Mouse (Mus musculus): Measurements from ENCODE around the gene Cfap54. TPM values are rescaled to one million over a fixed set of nuclear protein-coding genes. Genes with fewer than 3 reads are reported as not detected.
A peak's percentile ranks its signal among the peaks of the same experiment; 100 is the strongest.

Gene Cfap54
- polyA plus RNA-seq, 1 experiment: 1.8 TPM

DNA sequence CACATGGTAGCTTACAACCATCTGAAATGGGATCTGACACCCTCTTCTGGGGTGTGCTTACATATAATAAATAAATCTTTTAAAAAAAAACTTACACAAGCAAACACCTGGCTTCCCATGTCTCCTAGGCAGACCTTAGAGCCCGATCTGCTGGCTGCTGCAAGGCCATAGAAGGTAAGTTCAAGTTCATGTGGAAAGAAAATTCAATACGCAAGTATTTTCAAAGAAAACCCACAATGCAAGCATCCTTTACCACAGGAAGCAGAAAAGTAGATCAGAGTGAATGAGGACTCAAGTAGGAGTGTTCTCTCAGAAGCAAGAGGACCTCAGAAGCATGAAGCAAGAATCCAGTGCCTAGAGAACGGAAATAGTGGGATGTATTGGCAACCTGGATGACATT is 39.6 kb downstream of the Cfap54 start:
- WGBS: 41% methylated on average over 3 of the region's 3 CpGs
- no peak for TF ChIP-seq CTCF (IDR thresholded peaks at IDR 0.05; ENCODE audit: control insufficient read depth, insufficient read depth, low read length)
- no peak for TF ChIP-seq POLR2A (IDR thresholded peaks at IDR 0.05; ENCODE audit: borderline replicate concordance, control insufficient read depth, low read depth, low read length)

DNA sequence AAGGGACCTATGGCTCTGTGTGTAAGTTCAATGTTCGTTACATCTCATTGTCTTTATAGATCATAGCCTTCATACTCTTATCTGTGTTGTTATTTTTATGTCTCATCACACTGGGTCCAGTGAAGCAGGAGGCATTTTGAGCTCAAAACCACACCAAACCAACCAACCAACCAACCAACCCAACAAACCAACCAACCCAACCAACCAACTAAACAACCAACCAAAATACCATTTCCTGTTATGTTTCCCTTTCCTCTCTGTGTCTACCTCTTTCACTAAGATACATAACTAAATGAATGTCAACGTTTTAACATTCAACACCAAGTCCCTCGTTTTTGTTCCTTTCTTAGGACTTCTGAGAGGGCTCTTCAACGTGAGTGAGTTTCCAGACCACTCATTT is 40.0 kb downstream of the Cfap54 start:
- TF ChIP-seq CTCF (IDR thresholded peaks at IDR 0.05; ENCODE audit: control insufficient read depth, insufficient read depth, low read length) (no peak), POLR2A (IDR thresholded peaks at IDR 0.05; ENCODE audit: borderline replicate concordance, control insufficient read depth, low read depth, low read length) (no peak)
- Histone ChIP-seq H3K27ac (ENCODE audit: control insufficient read depth, insufficient read depth, low read depth, low read length, poor library complexity) (no peak overlapping the region), H3K4me1 (ENCODE audit: control insufficient read depth, insufficient read depth, low read length) (no peaks in the 10 kb centered on the region), H3K4me3 (replicated peaks; ENCODE audit: control insufficient read depth, low read depth, low read length) (no peak overlapping the region)
- WGBS: 41% methylated on average over 4 of the region's 4 CpGs

More for the DNA sequence above, 39.6 kb downstream of the Cfap54 start:
- H3K4me1 ChIP-seq (ENCODE audit: control insufficient read depth, insufficient read depth, low read length): no peaks in the 10 kb centered on the region
- H3K4me3 ChIP-seq (replicated peaks; ENCODE audit: control insufficient read depth, low read depth, low read length): no peak overlapping the region
- H3K27ac ChIP-seq (ENCODE audit: control insufficient read depth, insufficient read depth, low read depth, low read length, poor library complexity): no peak overlapping the region

DNA sequence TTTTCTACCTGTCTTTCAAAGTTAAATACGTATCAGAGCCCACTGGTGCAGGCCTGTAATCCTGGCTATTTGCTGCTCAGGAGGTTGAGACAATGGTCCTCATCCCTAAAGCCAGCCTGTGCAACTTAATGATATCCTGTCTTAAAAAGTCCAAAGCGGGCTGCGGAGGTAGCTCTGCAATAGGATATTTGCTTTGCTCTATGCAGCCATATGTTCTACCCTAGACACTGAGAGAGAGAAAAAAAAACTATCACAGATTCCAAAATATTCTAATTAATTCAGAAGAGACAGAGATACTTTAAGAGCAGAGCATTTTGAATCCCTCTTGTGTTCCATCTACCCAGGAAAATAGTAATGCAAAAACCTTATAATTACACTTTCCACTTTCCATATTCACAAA is 44.9 kb downstream of the Cfap54 start:
- 79% methylated on average over 3 of the region's 3 CpGs for WGBS

DNA sequence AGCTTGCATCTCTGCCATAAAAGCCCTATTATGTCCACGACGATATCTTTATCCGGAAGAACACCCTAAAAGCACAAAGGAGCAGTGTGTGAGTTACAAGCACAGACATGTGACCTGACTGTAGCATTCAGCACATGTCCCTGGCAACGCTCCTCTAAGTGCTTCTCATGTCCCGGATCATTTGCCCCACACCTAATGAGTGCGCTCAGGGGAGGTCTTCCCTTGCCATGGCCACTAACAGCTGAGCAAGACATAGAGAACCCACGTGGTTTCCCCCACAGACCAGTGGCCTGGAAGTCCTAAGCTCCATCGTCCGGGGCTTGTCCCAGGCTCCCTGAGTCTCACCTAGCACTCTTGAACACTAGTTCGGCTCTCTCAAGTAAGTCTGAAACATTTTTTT is 45.9 kb downstream of the Cfap54 start:
- no peak for TF ChIP-seq POLR2A (IDR thresholded peaks at IDR 0.05; ENCODE audit: borderline replicate concordance, control insufficient read depth, low read depth, low read length)
- TF ChIP-seq CTCF (IDR thresholded peaks at IDR 0.05; ENCODE audit: control insufficient read depth, insufficient read depth, low read length): no peak
- Histone ChIP-seq H3K4me1 (ENCODE audit: control insufficient read depth, insufficient read depth, low read length) (no peaks in the 10 kb centered on the region), H3K27ac (ENCODE audit: control insufficient read depth, insufficient read depth, low read depth, low read length, poor library complexity) (no peak overlapping the region), H3K4me3 (replicated peaks; ENCODE audit: control insufficient read depth, low read depth, low read length) (no peak overlapping the region)
- WGBS: 73% methylated on average over 10 of the region's 10 CpGs

More for the DNA sequence above, 44.9 kb downstream of the Cfap54 start:
- Histone ChIP-seq H3K4me3 (replicated peaks; ENCODE audit: control insufficient read depth, low read depth, low read length) (no peak overlapping the region), H3K27ac (ENCODE audit: control insufficient read depth, insufficient read depth, low read depth, low read length, poor library complexity) (no peak overlapping the region), H3K4me1 (ENCODE audit: control insufficient read depth, insufficient read depth, low read length) (no peaks in the 10 kb centered on the region)
- TF ChIP-seq POLR2A (IDR thresholded peaks at IDR 0.05; ENCODE audit: borderline replicate concordance, control insufficient read depth, low read depth, low read length): no peak

DNA sequence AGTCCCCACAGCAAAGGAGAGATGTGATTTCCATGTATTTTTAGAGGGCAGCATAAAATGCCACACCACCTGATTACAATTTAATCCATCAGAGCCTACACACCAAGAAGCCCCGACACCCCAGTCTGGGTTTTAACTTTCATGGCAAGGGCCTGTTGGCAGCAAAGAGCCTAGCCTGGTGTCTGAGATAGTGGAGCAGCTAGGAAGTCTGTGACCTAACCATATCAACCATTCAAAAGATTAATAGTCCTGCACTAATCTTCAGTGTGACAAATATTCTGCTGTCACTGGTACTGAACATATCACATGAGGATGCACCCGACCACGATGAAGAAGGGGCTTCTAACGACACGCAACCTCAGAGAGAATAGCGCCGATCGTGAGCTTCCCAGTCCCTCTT is 58.1 kb downstream of the Cfap54 start:
- Histone ChIP-seq H3K4me1 (ENCODE audit: control insufficient read depth, insufficient read depth, low read length) (no peaks in the 10 kb centered on the region), H3K4me3 (replicated peaks; ENCODE audit: control insufficient read depth, low read depth, low read length) (no peak overlapping the region), H3K27ac (ENCODE audit: control insufficient read depth, insufficient read depth, low read depth, low read length, poor library complexity) (no peak overlapping the region)
- TF ChIP-seq POLR2A (IDR thresholded peaks at IDR 0.05; ENCODE audit: borderline replicate concordance, control insufficient read depth, low read depth, low read length) (no peak), CTCF (IDR thresholded peaks at IDR 0.05; ENCODE audit: control insufficient read depth, insufficient read depth, low read length) (no peak)
- WGBS: 48% methylated on average over 8 of the region's 8 CpGs

DNA sequence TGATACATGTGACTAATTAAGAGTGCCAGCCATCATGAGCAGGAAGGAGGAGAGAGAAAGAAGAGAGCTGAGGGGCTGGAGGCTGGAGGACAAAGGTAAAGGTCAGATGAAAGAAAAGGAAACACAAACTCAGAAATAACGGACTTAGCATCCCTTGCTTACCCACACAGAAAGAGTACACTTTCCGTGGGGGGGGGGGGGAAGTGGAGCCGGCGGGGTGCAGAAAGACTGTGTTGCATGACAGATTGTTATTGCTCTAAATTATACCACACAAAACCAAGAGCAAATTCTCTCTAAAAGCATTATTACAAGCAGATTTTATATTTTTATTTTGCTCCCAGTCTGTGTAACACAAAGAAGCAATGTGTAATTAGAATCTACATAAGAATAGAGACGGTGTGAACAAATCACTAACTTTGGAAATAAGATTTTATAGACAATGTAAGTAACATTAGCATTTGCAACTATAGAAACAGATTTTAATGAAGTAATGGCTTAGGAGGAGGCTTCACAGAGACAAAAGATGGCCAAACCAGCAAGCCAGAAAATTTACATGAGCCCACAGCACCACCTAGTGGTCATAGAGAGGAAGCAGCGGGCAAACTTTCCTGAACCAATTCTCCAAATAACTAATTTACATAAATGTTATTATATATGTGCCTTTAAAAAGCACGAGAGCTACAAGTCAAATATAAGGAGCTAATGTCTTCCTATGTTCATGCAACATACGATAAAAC is 67.2 kb downstream of the Cfap54 start:
- Histone ChIP-seq H3K4me1 (ENCODE audit: control insufficient read depth, insufficient read depth, low read length) (no peaks in the 10 kb centered on the region), H3K27ac (ENCODE audit: control insufficient read depth, insufficient read depth, low read depth, low read length, poor library complexity) (no peak overlapping the region), H3K4me3 (replicated peaks; ENCODE audit: control insufficient read depth, low read depth, low read length) (no peak overlapping the region)
- TF ChIP-seq POLR2A (IDR thresholded peaks at IDR 0.05; ENCODE audit: borderline replicate concordance, control insufficient read depth, low read depth, low read length) (no peak), CTCF (IDR thresholded peaks at IDR 0.05; ENCODE audit: control insufficient read depth, insufficient read depth, low read length) (peak; percentile 43)
- WGBS: 56% methylated on average over 8 of the region's 8 CpGs

DNA sequence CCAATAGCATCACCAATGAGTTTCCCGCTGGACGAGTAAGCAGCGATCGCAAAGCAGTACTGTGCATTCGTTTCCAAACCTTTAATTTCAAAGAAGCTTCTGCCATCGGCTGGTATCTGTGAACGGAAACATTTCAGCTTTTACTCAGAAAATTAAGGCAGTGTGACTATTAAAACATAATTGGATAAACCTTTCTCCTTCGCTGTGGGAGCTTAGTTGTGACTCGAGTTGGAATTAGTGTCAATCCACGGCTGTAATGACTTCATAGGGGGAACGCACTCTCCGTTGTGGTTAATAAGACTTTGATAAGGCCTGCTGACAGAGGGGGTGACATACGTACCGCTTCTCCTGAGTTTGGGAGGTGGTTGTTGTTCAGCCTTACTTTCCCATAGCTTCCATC is 70.3 kb downstream of the Cfap54 start:
- Histone ChIP-seq H3K27ac (ENCODE audit: control insufficient read depth, insufficient read depth, low read depth, low read length, poor library complexity) (no peak overlapping the region), H3K4me1 (ENCODE audit: control insufficient read depth, insufficient read depth, low read length) (no peaks in the 10 kb centered on the region), H3K4me3 (replicated peaks; ENCODE audit: control insufficient read depth, low read depth, low read length) (no peak overlapping the region)
- 86% methylated on average over 14 of the region's 14 CpGs for WGBS
- TF ChIP-seq CTCF (IDR thresholded peaks at IDR 0.05; ENCODE audit: control insufficient read depth, insufficient read depth, low read length) (no peak), POLR2A (IDR thresholded peaks at IDR 0.05; ENCODE audit: borderline replicate concordance, control insufficient read depth, low read depth, low read length) (no peak)

DNA sequence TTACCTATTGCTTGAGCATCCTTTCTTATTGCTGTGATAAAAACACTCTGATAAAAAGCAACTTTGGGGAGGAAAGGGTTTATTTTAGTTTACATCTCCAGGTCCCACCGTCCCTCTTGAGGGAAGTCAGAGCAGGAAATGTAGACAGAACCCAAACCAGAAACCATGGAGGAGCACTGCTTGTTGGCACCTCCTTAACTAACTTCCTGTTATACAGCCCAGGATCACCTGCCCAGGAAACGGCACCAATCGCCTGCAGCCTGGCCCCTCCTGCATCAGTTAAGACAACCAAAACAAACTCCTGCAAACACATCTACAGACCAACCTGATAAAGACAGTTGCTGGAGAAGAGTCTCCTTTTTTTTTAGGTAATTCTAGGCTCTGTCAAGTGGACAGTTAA is 74.4 kb downstream of the Cfap54 start:
- TF ChIP-seq CTCF (IDR thresholded peaks at IDR 0.05; ENCODE audit: control insufficient read depth, insufficient read depth, low read length) (no peak), POLR2A (IDR thresholded peaks at IDR 0.05; ENCODE audit: borderline replicate concordance, control insufficient read depth, low read depth, low read length) (no peak)
- WGBS: 0% methylated on average over 3 of the region's 3 CpGs

DNA sequence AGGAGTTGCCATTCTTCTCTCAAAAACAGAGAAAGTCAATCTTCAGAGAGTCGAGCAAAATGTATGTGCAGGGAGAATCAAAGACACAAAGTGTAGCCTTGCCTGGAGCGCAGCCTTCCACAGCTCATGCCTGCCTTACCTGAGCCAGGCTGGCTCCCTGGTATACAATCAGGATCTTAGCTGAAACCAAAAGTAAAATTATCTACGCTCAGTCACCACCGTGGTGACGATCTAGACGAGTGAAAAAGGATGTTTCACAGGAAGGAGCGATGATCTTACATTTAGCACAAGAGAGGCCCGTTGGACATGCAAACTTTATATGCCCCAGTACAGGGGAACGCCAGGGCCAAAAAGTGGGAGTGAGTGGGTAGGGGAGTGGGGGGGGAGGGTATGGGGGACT is 75.0 kb downstream of the Cfap54 start:
- H3K4me3 ChIP-seq (replicated peaks; ENCODE audit: control insufficient read depth, low read depth, low read length): no peak overlapping the region
- no peaks in the 10 kb centered on the region for H3K4me1 ChIP-seq (ENCODE audit: control insufficient read depth, insufficient read depth, low read length)
- no peak for TF ChIP-seq CTCF (IDR thresholded peaks at IDR 0.05; ENCODE audit: control insufficient read depth, insufficient read depth, low read length)
- no peak for TF ChIP-seq POLR2A (IDR thresholded peaks at IDR 0.05; ENCODE audit: borderline replicate concordance, control insufficient read depth, low read depth, low read length)
- WGBS: 33% methylated on average over 9 of the region's 9 CpGs
- H3K27ac ChIP-seq (ENCODE audit: control insufficient read depth, insufficient read depth, low read depth, low read length, poor library complexity): no peak overlapping the region

More for the DNA sequence above, 74.4 kb downstream of the Cfap54 start:
- Histone ChIP-seq H3K4me3 (replicated peaks; ENCODE audit: control insufficient read depth, low read depth, low read length) (no peak overlapping the region), H3K27ac (ENCODE audit: control insufficient read depth, insufficient read depth, low read depth, low read length, poor library complexity) (no peak overlapping the region), H3K4me1 (ENCODE audit: control insufficient read depth, insufficient read depth, low read length) (no peaks in the 10 kb centered on the region)

Data from bone marrow, adult 2 months (tissue).